Mouse (Mus musculus) limb, embryonic 15.5 days (tissue): Measurements from ENCODE around the gene Vps26c. TPM values are rescaled to one million over a fixed set of nuclear protein-coding genes. Genes with fewer than 3 reads are reported as not detected.

Source experiments
- ATAC-seq: fragments of 200-750 bp; cut with Nextera tagmentation; 2 replicates; pipeline ENCODE4 v1.8.0; 2017; ENCODE audit warnings: low read depth, moderate TSS enrichment; ENCODE audit not compliant: insufficient number of reproducible peaks, low FRiP score, low TSS enrichment
- H3K27ac ChIP-seq: fragments of 300-500 bp; sonication (generic); 2 replicates; pipeline ENCODE4 v1.5.1; 2015; ENCODE audit warnings: moderate library complexity, mild to moderate bottlenecking, inconsistent platforms
- H3K27me3 ChIP-seq: fragments of 300-500 bp; sonication (generic); 2 replicates; pipeline ENCODE4 v1.6.1; 2015; ENCODE audit warnings: inconsistent platforms
- H3K36me3 ChIP-seq: fragments of 300-500 bp; sonication (generic); 2 replicates; pipeline ENCODE4 v1.6.1; 2015; ENCODE audit warnings: inconsistent platforms
- H3K4me1 ChIP-seq: fragments of 300-500 bp; sonication (generic); 2 replicates; pipeline ENCODE4 v1.6.1; 2015; ENCODE audit warnings: inconsistent platforms
- H3K4me2 ChIP-seq: fragments of 300-500 bp; sonication (generic); 2 replicates; pipeline ENCODE4 v1.6.1; 2015; ENCODE audit warnings: mild to moderate bottlenecking, inconsistent platforms
- H3K4me3 ChIP-seq: fragments of 300-500 bp; sonication (generic); 2 replicates; pipeline ENCODE4 v1.5.1; 2015; ENCODE audit warnings: mild to moderate bottlenecking, inconsistent platforms
- H3K9ac ChIP-seq: fragments of 300-500 bp; sonication (generic); 2 replicates; pipeline ENCODE4 v1.6.1; 2015; ENCODE audit warnings: inconsistent platforms
- H3K9me3 ChIP-seq: fragments of 300-500 bp; sonication (generic); 2 replicates; pipeline ENCODE4 v1.6.1; 2016; ENCODE audit warnings: inconsistent platforms
- WGBS: fragments of 180-500 bp; shearing (Covaris S2); methylation state at CpG from one replicate; pipeline ENCODE4 v1.1.7; 2015; 5-methylcytosine and 5-hydroxymethylcytosine counted together
- polyA plus RNA-seq: library from polyadenylated mRNA; unstranded; fragments of >200 nt; fragmentation: Nextera tagmentation; extraction: Ambion mirVana; gene quantifications from 2 replicates; pipeline ENCODE4 v1.2.1, GENCODE M21; 2015

The Vps26c gene
- polyA plus RNA-seq = 54.9 and 61.3 TPM in 2 replicates

- peaks cover 21% of the 10 kb centered on the region for H3K4me1 ChIP-seq
- peak within 1 kb of the TSS; percentile 79 for H3K9ac ChIP-seq
- H3K4me3 ChIP-seq = peak within 1 kb of the TSS; percentile 79
- no peaks in the 10 kb centered on the region for H3K27me3 ChIP-seq
- H3K36me3 ChIP-seq = no peaks in the 10 kb centered on the region
- H3K9me3 ChIP-seq = no peaks in the 10 kb centered on the region
- peak within 1 kb of the TSS; percentile 55 for H3K4me2 ChIP-seq
- peak within 1 kb of the TSS; percentile 97 for H3K27ac ChIP-seq
- peak; percentile 91 for ATAC-seq
- WGBS = 0% methylated on average over 93 of the region's 93 CpGs
These were observed at the start of gene Vps26c for GRCm38 (mm10) chr16:94526344-94527151. Gene Vps26c (minus strand): TSS chr16:94526830.

GRCm38 (mm10) chr16:94575757-94576156 is 49.1 kb upstream of the Vps26c start:
- no peak overlapping the region for H3K4me2 ChIP-seq
- no peak for ATAC-seq
- H3K9ac ChIP-seq = no peak overlapping the region
- H3K9me3 ChIP-seq = no peaks in the 10 kb centered on the region
- WGBS = 63% methylated on average over 5 of the region's 5 CpGs
- no peak overlapping the region for H3K4me3 ChIP-seq
- H3K27ac ChIP-seq = 0 out of 2 replicates have a peak overlapping the region, but pooled peaks have one; percentile 6
- H3K36me3 ChIP-seq = no peaks in the 10 kb centered on the region
- no peaks in the 10 kb centered on the region for H3K27me3 ChIP-seq
- H3K4me1 ChIP-seq = peaks cover 52% of the 10 kb centered on the region

- no peaks in the 10 kb centered on the region for H3K36me3 ChIP-seq
- peaks cover 48% of the 10 kb centered on the region for H3K4me1 ChIP-seq
- H3K9ac ChIP-seq = no peak overlapping the region
- no peaks in the 10 kb centered on the region for H3K27me3 ChIP-seq
- no peak overlapping the region for H3K27ac ChIP-seq
- ATAC-seq = no peak
- H3K4me3 ChIP-seq = no peak overlapping the region
- no peak overlapping the region for H3K4me2 ChIP-seq
- no peaks in the 10 kb centered on the region for H3K9me3 ChIP-seq
These were observed 48.1 kb upstream of the Vps26c start for GRCm38 (mm10) chr16:94574718-94575094.

GRCm38 (mm10) chr16:94574025-94574717 is 47.5 kb upstream of the Vps26c start:
- H3K36me3 ChIP-seq = no peaks in the 10 kb centered on the region
- H3K27ac ChIP-seq = no peak overlapping the region
- H3K4me3 ChIP-seq = no peak overlapping the region
- no peaks in the 10 kb centered on the region for H3K27me3 ChIP-seq
- no peak for ATAC-seq
- no peak overlapping the region for H3K9ac ChIP-seq
- H3K4me1 ChIP-seq = peaks cover 44% of the 10 kb centered on the region
- no peak overlapping the region for H3K4me2 ChIP-seq
- no peaks in the 10 kb centered on the region for H3K9me3 ChIP-seq
- WGBS = 80% methylated on average over 3 of the region's 3 CpGs

- H3K27ac ChIP-seq = 0 out of 2 replicates have a peak overlapping the region, but pooled peaks have one; percentile 27
- H3K4me1 ChIP-seq = peaks cover 32% of the 10 kb centered on the region
- H3K4me3 ChIP-seq = no peak overlapping the region
- no peaks in the 10 kb centered on the region for H3K36me3 ChIP-seq
- H3K9me3 ChIP-seq = no peaks in the 10 kb centered on the region
- peak overlapping the region; percentile 17 for H3K4me2 ChIP-seq
- 36% methylated on average over 2 of the region's 2 CpGs for WGBS
- no peak for ATAC-seq
- H3K9ac ChIP-seq = no peak overlapping the region
- no peaks in the 10 kb centered on the region for H3K27me3 ChIP-seq
These were observed 45.8 kb upstream of the Vps26c start for GRCm38 (mm10) chr16:94572422-94572821.

- Histone ChIP-seq H3K9ac (peak overlapping the region; percentile 99), H3K36me3 (no peaks in the 10 kb centered on the region), H3K4me2 (peak overlapping the region; percentile 47), H3K27me3 (no peaks in the 10 kb centered on the region), H3K4me3 (peak overlapping the region; percentile 96), H3K9me3 (no peaks in the 10 kb centered on the region), H3K4me1 (peaks cover 24% of the 10 kb centered on the region), H3K27ac (peak overlapping the region; percentile 100)
- ATAC-seq = no peak
- WGBS = 21% methylated on average over 10 of the region's 10 CpGs
These were observed 44.7 kb upstream of the Vps26c start for GRCm38 (mm10) chr16:94571111-94571993.

GRCm38 (mm10) chr16:94570361-94571041 is 43.9 kb upstream of the Vps26c start:
- ATAC-seq = no peak
- Histone ChIP-seq H3K36me3 (no peaks in the 10 kb centered on the region), H3K4me2 (peak overlapping the region; percentile 47), H3K9ac (peak overlapping the region; percentile 99), H3K9me3 (no peaks in the 10 kb centered on the region), H3K4me3 (peak overlapping the region; percentile 96), H3K4me1 (peaks cover 18% of the 10 kb centered on the region), H3K27ac (peak overlapping the region; percentile 100), H3K27me3 (no peaks in the 10 kb centered on the region)
- 1% methylated on average over 31 of the region's 88 CpGs for WGBS

GRCm38 (mm10) chr16:94569229-94570176 is 42.9 kb upstream of the Vps26c start, which contains the start of gene Dyrk1a:
Gene Dyrk1a (plus strand): TSS chr16:94570010.
- under 1% methylated on average over 115 of the region's 133 CpGs for WGBS

GRCm38 (mm10) chr16:94568335-94569228 is 42.0 kb upstream of the Vps26c start:
- 2% methylated on average over 53 of the region's 53 CpGs for WGBS
- H3K9me3 ChIP-seq = no peaks in the 10 kb centered on the region
- peak overlapping the region; percentile 96 for H3K4me3 ChIP-seq
- peak; percentile 81 for ATAC-seq
- peaks cover 13% of the 10 kb centered on the region for H3K4me1 ChIP-seq
- peak overlapping the region; percentile 100 for H3K27ac ChIP-seq
- H3K36me3 ChIP-seq = no peaks in the 10 kb centered on the region
- peak overlapping the region; percentile 65 for H3K9ac ChIP-seq
- H3K27me3 ChIP-seq = no peaks in the 10 kb centered on the region
- H3K4me2 ChIP-seq = peak overlapping the region; percentile 44

More at GRCm38 (mm10) chr16:94569229-94570176, 42.9 kb upstream of the Vps26c start, which contains the start of gene Dyrk1a:
- Histone ChIP-seq H3K4me3 (peak within 1 kb of the TSS; percentile 96), H3K27ac (peak within 1 kb of the TSS; percentile 100), H3K9me3 (no peaks in the 10 kb centered on the region), H3K4me1 (peaks cover 16% of the 10 kb centered on the region), H3K9ac (peak within 1 kb of the TSS; percentile 99), H3K4me2 (peak within 1 kb of the TSS; percentile 47), H3K27me3 (no peaks in the 10 kb centered on the region), H3K36me3 (no peaks in the 10 kb centered on the region)
- peak; percentile 97 for ATAC-seq
